Mouse (Mus musculus) olfactory bulb, adult 2 months (tissue): Measurements from ENCODE around the gene Dnajc7. TPM values are rescaled to one million over a fixed set of nuclear protein-coding genes. Genes with fewer than 3 reads are reported as not detected.
A peak's percentile ranks its signal among the peaks of the same experiment; 100 is the strongest.
"Not testable (repeated sequence)": the region's sequence is repeated elsewhere in the genome, so short reads cannot be mapped to it uniquely, and the experiment has no call there.

Source experiments
- H3K27ac ChIP-seq: fragments of 200-500 bp; 2 replicates; pipeline ENCODE4 v1.5.1; 2012; ENCODE audit warnings: low read depth, low read length; ENCODE audit not compliant: insufficient read depth
- H3K4me1 ChIP-seq: fragments of 200-500 bp; 2 replicates; pipeline ENCODE4 v1.6.1; 2012; ENCODE audit warnings: low read length; ENCODE audit not compliant: control insufficient read depth, insufficient read depth
- H3K4me3 ChIP-seq: fragments of 200-500 bp; 2 replicates; pipeline ENCODE4 v1.5.1; 2012; ENCODE audit warnings: mild to moderate bottlenecking, low read depth, low read length, moderate library complexity; ENCODE audit not compliant: insufficient read depth
- CTCF ChIP-seq: fragments of 200-500 bp; IDR thresholded peaks from 2 replicates; pipeline ENCODE4 v1.5.1; 2012; ENCODE audit warnings: low read depth, mild to moderate bottlenecking, low read length, moderate library complexity; ENCODE audit not compliant: insufficient read depth
- POLR2A ChIP-seq: fragments of 200-500 bp; IDR thresholded peaks from 2 replicates; pipeline ENCODE4 v1.6.1; 2012; ENCODE audit warnings: mild to moderate bottlenecking, low read depth, low read length, moderate library complexity; ENCODE audit not compliant: insufficient read depth
- WGBS: fragments of 180-500 bp; shearing (Covaris S2); methylation state at CpG from one replicate; pipeline ENCODE4 v1.1.7; 2018; 5-methylcytosine and 5-hydroxymethylcytosine counted together
- polyA plus RNA-seq: library from polyadenylated mRNA; stranded (reverse); fragments of >200 nt; gene quantifications from 2 replicates; pipeline ENCODE4 v1.2.4, GENCODE M21; 2012; ENCODE audit warnings: low replicate concordance; ENCODE audit not compliant: missing spikeins, insufficient read depth, insufficient read length

The Dnajc7 gene
- polyA plus RNA-seq = 670 TPM in 1 of 2 replicates, not detected in the other

DNA sequence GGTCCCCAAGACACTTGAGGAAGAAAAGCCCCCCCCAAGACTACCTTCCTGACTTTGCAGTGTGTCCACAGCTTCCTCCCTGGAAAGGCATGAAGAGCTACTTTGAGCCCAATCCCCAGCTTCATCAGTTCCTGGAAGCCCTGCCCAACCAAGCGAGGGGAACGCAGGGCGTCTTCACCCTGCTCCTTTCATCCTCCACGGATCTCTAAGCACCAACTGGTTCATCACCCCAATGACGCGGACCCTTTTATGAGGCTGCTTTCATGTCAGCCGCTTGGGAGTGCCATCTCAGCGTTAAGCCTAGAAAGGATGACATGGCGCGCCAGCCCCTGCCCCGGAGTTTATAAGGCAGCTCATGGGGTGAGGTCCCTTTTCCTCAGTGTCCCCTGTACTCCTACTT lies at the start of gene Dnajc7:
TSS of gene Dnajc7 (minus strand) at position 187 of the 400 bp plus-strand sequence.
- WGBS = under 1% methylated on average over 11 of the region's 11 CpGs

DNA sequence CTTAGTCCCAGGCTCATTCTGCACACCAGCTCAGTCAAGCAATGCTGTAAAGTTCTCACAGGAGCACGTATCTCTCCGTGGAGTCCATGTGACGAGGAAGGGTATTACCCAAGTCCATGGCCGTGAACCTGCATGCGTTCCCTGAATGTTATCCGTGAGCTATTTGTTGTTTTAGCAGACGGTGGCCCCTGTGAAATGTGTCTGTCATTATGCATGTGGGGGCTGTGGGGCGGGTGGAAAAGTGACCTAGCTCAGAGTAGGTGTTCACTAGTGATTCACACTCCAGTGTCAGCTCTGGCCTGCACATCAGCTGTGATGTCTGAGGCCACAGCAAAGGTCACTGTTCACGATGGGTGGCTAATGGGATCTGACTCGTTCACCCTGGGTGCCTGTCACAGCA lies 39.8 kb upstream of the Dnajc7 start:
- H3K27ac ChIP-seq = no peak overlapping the region
- H3K4me1 ChIP-seq = peaks cover 19% of the 10 kb centered on the region
- no peak overlapping the region for H3K4me3 ChIP-seq
- TF ChIP-seq POLR2A (no peak), CTCF (no peak)
- 87% methylated on average over 10 of the region's 10 CpGs for WGBS

More for the DNA sequence above, at the start of gene Dnajc7:
- H3K4me1 ChIP-seq = peaks cover 13% of the 10 kb centered on the region
- peak within 1 kb of the TSS; percentile 83 for H3K27ac ChIP-seq
- TF ChIP-seq POLR2A = no peak
- no peak for TF ChIP-seq CTCF
- peak within 1 kb of the TSS; percentile 75 for H3K4me3 ChIP-seq

DNA sequence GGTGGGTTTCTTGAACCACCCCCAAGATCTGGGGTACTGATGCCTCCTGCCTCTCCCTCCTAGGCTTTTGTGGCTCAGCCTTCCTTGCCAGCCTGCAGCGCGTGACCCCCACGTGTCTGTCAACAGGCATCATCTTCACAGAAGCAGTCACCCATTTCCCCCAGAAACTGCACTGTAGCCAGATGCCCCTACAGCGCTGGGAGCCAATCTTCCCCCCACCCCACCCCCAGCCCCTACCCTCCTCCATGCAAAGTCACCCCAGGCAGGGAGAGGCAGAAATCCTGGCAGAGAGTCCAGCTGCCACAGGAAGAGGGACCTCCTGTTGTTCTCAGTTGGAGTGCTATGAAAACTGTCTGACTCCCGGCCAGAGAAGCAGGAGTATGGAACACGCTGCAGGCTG lies 36.5 kb upstream of the Dnajc7 start:
- 19% methylated on average over 6 of the region's 6 CpGs for WGBS
- H3K4me3 ChIP-seq = no peak overlapping the region
- H3K27ac ChIP-seq = no peak overlapping the region
- no peak for TF ChIP-seq POLR2A
- TF ChIP-seq CTCF = no peak
- peaks cover 18% of the 10 kb centered on the region for H3K4me1 ChIP-seq

DNA sequence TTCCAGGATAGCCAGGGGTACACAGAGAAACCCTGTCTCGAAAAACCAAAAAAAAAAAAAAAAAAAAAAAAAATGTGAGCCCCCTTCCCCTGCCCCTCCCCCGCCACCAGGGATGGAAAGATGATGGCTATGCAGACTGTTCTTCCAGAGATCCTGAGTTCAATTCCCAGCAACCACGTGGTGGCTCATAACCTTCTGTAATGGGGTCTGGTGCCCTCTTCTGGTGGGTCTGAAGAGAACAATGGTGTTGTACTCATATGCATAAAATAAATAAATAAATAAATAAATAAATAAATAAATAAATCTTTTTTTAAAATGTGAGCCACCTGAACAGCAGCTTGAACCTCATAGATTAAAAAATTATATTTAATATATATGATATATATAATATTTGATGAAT lies 35.6 kb upstream of the Dnajc7 start:
- H3K27ac ChIP-seq, H3K4me3 ChIP-seq: not testable (repeated sequence)
- H3K4me1 ChIP-seq = peaks cover 19% of the 10 kb centered on the region
- WGBS = 57% methylated on average over 3 of the region's 3 CpGs

DNA sequence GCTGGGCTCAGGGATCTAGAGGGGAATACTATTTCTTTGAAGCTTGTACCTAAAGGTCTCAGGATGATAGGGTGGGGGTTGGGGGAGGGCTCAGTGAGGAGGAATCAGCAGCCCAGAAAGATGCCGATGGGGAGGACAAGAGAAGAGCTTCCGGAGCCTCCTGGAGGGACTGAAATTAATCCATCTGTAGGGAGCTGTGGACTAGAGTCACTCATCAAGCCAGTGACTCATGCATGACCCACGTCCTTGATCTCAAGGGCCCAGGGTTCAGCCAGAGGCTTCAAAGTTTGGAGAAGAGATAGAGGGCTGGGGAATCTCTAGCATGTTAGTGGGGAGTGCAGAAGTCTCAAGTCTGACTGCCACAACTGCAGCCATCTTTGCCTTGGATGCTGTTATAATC lies 31.8 kb upstream of the Dnajc7 start:
- Histone ChIP-seq H3K27ac (no peak overlapping the region), H3K4me1 (peaks cover 12% of the 10 kb centered on the region), H3K4me3 (no peak overlapping the region)
- TF ChIP-seq POLR2A = no peak
- TF ChIP-seq CTCF = no peak
- 30% methylated on average over 3 of the region's 3 CpGs for WGBS

DNA sequence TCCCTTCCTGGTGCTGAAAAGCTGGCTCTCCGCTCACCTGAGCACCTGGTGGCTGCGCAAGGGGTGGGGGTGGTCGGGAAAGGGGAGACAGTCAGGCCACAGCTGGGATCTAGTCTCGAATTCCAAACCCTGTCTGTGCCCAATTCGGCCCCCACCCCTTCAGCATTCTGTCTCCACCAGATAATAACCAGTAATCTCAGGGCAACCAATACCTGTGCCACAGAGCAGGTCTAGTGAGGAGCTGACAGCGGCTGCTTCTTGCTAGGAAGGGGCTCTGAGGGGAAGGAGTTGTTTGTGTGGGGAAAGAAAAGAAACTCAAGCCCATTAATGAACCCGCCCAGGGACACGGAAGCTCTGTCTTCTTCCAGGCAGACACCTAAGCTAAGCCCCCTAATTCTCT lies 31.2 kb upstream of the Dnajc7 start:
- Histone ChIP-seq H3K4me3 (no peak overlapping the region), H3K4me1 (peaks cover 7% of the 10 kb centered on the region; the same call in 1 of the 2 replicates), H3K27ac (no peak overlapping the region)
- 28% methylated on average over 8 of the region's 8 CpGs for WGBS
- TF ChIP-seq CTCF (no peak), POLR2A (no peak)

DNA sequence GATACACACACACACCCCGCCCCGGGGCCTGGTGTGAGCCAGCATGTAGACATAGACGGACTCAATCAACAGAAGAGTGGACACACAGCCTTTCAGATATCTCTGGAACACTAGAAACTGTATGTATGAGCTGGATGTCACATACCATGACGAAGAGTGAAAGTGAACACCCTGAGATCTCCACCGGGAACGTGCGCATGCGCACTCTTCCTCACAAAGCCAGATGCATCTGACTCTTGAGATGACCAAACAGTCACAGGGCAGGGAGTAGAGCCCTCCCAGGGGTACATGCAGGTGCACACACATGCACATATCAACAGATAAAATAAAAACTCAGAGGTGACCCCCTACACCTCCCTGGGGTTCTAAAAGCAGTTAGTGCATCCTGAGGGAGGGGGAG lies 28.4 kb upstream of the Dnajc7 start:
- TF ChIP-seq CTCF (no peak), POLR2A (no peak)
- Histone ChIP-seq H3K4me3 (no peak overlapping the region), H3K27ac (no peak overlapping the region), H3K4me1 (peaks cover 13% of the 10 kb centered on the region; the same call in 1 of the 2 replicates)
- WGBS = 88% methylated on average over 8 of the region's 8 CpGs

DNA sequence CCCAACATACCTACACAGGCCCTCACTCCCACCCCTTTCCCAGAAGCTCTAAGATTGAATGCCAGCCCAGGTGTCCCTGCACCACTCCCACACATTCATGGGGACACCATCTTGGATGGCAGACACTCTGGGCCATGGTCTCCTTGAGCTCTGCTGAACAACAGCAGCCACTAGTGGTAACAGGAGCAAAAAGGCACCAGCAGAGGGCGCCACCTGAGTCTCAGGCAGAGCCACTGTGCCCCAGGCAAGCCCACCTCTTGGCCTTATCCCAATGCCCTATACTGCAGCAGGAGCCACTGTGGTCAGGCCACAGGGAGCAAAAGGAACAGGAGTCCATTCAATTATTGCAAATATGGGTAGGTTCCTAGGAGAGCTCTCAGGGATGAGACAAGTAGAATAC lies 26.3 kb upstream of the Dnajc7 start:
- 40% methylated on average over 1 of the region's 1 CpGs for WGBS
- Histone ChIP-seq H3K27ac (no peak overlapping the region), H3K4me3 (no peak overlapping the region), H3K4me1 (peaks cover 11% of the 10 kb centered on the region; the same call in 1 of the 2 replicates)
- TF ChIP-seq POLR2A = no peak
- TF ChIP-seq CTCF = no peak

DNA sequence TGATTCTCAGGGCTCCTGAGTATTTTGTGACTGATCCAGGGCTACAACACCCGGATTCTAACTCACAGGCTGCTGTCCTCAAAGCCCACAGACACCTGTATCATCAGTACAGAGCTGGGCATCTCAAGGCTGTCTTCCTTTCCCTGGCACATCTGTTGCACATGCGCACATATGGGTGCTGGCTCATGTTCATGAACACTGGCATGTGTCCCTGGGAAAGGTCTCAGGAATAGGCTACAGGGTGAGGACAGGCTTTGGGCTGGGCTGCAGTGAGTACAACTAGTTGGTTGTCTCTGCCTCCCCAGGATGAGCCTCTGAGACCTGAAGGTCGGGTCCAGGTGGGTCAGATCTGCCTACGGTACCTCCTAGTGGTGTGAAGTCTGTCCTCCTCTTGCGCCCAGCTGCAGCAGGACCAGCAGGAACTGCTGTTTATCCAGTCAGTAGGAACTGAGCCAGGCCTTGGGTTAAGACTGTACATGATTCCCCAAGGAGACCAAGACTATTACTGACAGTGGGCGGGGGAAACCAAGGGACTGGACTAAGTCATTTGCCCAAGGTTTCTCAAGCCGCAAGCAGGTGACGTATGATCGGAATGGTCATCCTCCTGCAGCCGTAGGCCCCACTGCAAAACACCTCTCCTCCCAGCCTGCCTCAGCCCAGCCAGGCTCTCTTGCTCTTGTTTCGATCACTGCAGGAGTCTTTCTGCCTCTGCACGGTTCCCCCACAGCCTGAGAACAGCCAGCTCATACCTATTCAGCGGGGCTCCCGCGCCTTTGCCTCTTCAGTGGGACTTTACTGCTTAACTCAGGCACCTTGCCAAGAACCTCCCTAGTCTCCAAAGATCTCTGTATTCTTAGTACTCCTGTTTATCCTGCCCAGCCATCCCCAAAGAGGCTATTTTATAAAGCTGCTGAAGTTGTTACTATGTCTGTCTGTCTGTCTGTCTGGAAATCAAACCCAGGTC lies 23.9 kb upstream of the Dnajc7 start:
- TF ChIP-seq POLR2A (no peak), CTCF (no peak)

More for the DNA sequence above, 23.9 kb upstream of the Dnajc7 start:
- peaks cover 26% of the 10 kb centered on the region for H3K4me1 ChIP-seq
- WGBS = 57% methylated on average over 15 of the region's 15 CpGs
- H3K4me3 ChIP-seq = no peak overlapping the region
- H3K27ac ChIP-seq = no peak overlapping the region
